In the genomic region with DNA sequence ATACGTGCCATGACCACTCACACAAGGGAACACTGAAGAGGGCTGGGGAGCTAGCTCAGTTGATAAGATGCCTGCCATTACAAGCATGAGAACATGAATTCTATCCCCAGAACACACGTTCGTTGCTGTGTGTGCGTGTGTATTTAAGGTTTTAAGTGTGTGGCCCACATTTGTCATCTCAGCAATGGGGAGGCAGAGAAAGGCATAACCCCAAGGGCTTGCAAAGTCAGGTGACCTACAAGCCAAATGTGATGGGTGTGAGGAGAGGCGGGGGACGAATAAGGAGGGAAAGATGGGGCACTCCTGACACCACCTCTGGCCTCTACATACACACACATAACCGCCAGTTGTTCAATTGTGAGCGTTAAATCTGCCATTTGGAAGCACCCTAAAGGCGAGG, we compare ENCODE assay signal across 9 mouse cellular contexts.
A peak's percentile ranks its signal among the peaks of the same experiment; 100 is the strongest.
DNase-seq lines count a peak whose midpoint lies in the region; ATAC-seq and TF ChIP-seq lines count a peak whose summit lies in the region.
"Had no signal": no experiment of that assay in that cellular context is flagged by ENCODE, and none has a peak within 500 bp of the region (broad histone marks: within the 10 kb centered on the region; RNA-seq: fewer than 3 reads in every experiment).

No protein-coding gene starts in this region.

- TF ChIP-seq POLR2A in bone marrow macrophage, adult 2 months (IDR thresholded peaks at IDR 0.05; ENCODE audit: borderline replicate concordance, low read depth, low read length): no peak

- H3K36me3 ChIP-seq in heart, embryonic 16.5 days (ENCODE audit: control insufficient read depth, insufficient read depth): no peaks in the 10 kb centered on the region
- no peaks in the 10 kb centered on the region for H3K36me3 ChIP-seq in hindbrain, embryonic 15.5 days
- no peaks in the 10 kb centered on the region for H3K36me3 ChIP-seq in midbrain, postnatal 0 days (ENCODE audit: insufficient read depth, low read length)

- intact Hi-C loops in heart, postnatal 10 days (cut with DNase I): loop anchor here (5.0 kb wide), 2 partner anchors 137 to 387 kb away; partner anchors contain the start of gene Ercc6l2

- ATAC-seq in heart, embryonic 16.5 days (replicated peaks; ENCODE audit: extremely low read depth, insufficient read depth, low FRiP score): no peak
- ATAC-seq in hindbrain, embryonic 15.5 days (ENCODE audit: low FRiP score, low read depth): no peak
- ATAC-seq in midbrain, postnatal 0 days (ENCODE audit: low FRiP score): no peak

- H3K27ac ChIP-seq in heart, embryonic 16.5 days (ENCODE audit: low read length): peak overlapping the region; percentile 98
- no peak overlapping the region for H3K27ac ChIP-seq in bone marrow macrophage, adult 2 months (ENCODE audit: insufficient read depth, low read depth, low read length)
- H3K27ac ChIP-seq in hindbrain, embryonic 15.5 days (replicated peaks): peak overlapping the region; percentile 97
- peak overlapping the region; percentile 88 for H3K27ac ChIP-seq in midbrain, postnatal 0 days (ENCODE audit: low read depth, low read length)

- peaks cover 10% of the 10 kb centered on the region for H3K4me1 ChIP-seq in heart, embryonic 16.5 days (ENCODE audit: control insufficient read depth, insufficient read depth, low read length)
- H3K4me1 ChIP-seq in bone marrow macrophage, adult 2 months (ENCODE audit: control insufficient read depth, insufficient read depth, low read length): no peaks in the 10 kb centered on the region
- H3K4me1 ChIP-seq in hindbrain, embryonic 15.5 days (replicated peaks): peaks cover 12% of the 10 kb centered on the region
- no peaks in the 10 kb centered on the region for H3K4me1 ChIP-seq in midbrain, postnatal 0 days (ENCODE audit: insufficient read depth, low read length)

- H3K4me3 ChIP-seq in heart, embryonic 16.5 days (ENCODE audit: low read length): peak overlapping the region; percentile 66
- peak overlapping the region; percentile 91; the same call in 1 of the 2 replicates for H3K4me3 ChIP-seq in bone marrow macrophage, adult 2 months (ENCODE audit: insufficient read depth, low read length)
- H3K4me3 ChIP-seq in hindbrain, embryonic 15.5 days: peak overlapping the region; percentile 71
- H3K4me3 ChIP-seq in midbrain, postnatal 0 days (ENCODE audit: low read depth, low read length): peak overlapping the region; percentile 53

- no peak for TF ChIP-seq CTCF in bone marrow macrophage, adult 2 months (IDR thresholded peaks at IDR 0.05; ENCODE audit: low read depth, low read length)
- no peak for TF ChIP-seq CTCF in midbrain, postnatal 0 days (IDR thresholded peaks at IDR 0.05)

- no peaks in the 10 kb centered on the region for H3K27me3 ChIP-seq in heart, embryonic 16.5 days (ENCODE audit: control insufficient read depth, insufficient read depth, low read length)
- H3K27me3 ChIP-seq in hindbrain, embryonic 15.5 days: no peaks in the 10 kb centered on the region
- H3K27me3 ChIP-seq in midbrain, postnatal 0 days (ENCODE audit: insufficient read depth, low read length): no peaks in the 10 kb centered on the region

- DNase-seq in heart, postnatal 10 days: no peak
- DNase-seq in midbrain, postnatal 0 days (ENCODE audit: low spot score): no peak
- no peak for DNase-seq in retina, postnatal 1 day
- DNase-seq in cerebellum, adult 9-10 months: no peak
- DNase-seq in frontal cortex, postnatal 25 days (ENCODE audit: low spot score in 2 of 2): no peak
- DNase-seq: heart, postnatal 14 days had no signal

- 71% methylated on average over 9 of the region's 9 CpGs for WGBS in heart, embryonic 16.5 days
- WGBS in hindbrain, embryonic 15.5 days: 78% methylated on average over 9 of the region's 9 CpGs
- 81% methylated on average over 8 of the region's 9 CpGs for WGBS in midbrain, postnatal 0 days

- peak overlapping the region; percentile 79 for H3K9ac ChIP-seq in heart, embryonic 16.5 days (ENCODE audit: low read length)
- H3K9ac ChIP-seq in hindbrain, embryonic 15.5 days: peak overlapping the region; percentile 56
- H3K9ac ChIP-seq in midbrain, postnatal 0 days (replicated peaks; ENCODE audit: low read length, poor library complexity, severe bottlenecking): peak overlapping the region; percentile 70

- no peaks in the 10 kb centered on the region for H3K9me3 ChIP-seq in heart, embryonic 16.5 days (replicated peaks; ENCODE audit: control insufficient read depth, low read length)
- H3K9me3 ChIP-seq in hindbrain, embryonic 15.5 days: no peaks in the 10 kb centered on the region
- H3K9me3 ChIP-seq in midbrain, postnatal 0 days (ENCODE audit: low read length): no peaks in the 10 kb centered on the region

- H3K4me2 ChIP-seq in heart, embryonic 16.5 days (ENCODE audit: low read depth, low read length): peak overlapping the region; percentile 76
- H3K4me2 ChIP-seq in hindbrain, embryonic 15.5 days: peak overlapping the region; percentile 60
- H3K4me2 ChIP-seq in midbrain, postnatal 0 days (ENCODE audit: low read depth, low read length, poor library complexity, severe bottlenecking): peak overlapping the region; percentile 61
